Mouse (Mus musculus) adrenal gland (tissue): ENCODE data around the gene Cabp5.
"Not testable (repeated sequence)": the region's sequence is repeated elsewhere in the genome, so short reads cannot be mapped to it uniquely, and the experiment has no call there.

Source experiments
- intact Hi-C: fragments of 180-260 bp; cut with DNase I; formaldehyde crosslinking; loops from one replicate; pipeline ENCODE4 v1.15.1; 2025
- long read RNA-seq, 2 experiments: library from polyadenylated mRNA; unstranded; transcript quantifications; one replicate each; pipeline ENCODE4 v2.0.0; 2020; ENCODE audit warnings: borderline replicate concordance in 1 of 2; ENCODE audit not compliant: insufficient replicate concordance in 1 of 2

The Cabp5 gene
- long read RNA-seq, experiment 1 = 0 reads
- long read RNA-seq, experiment 2 = 0 reads

GRCm38 (mm10) chr7:13397832-13398231, at the start of gene Cabp5:
Cabp5 (plus strand) TSS chr7:13398132.
- intact Hi-C loops = no loop called here

- intact Hi-C loops = no loop called here
Observed at GRCm38 (mm10) chr7:13355943-13356342, 42.0 kb upstream of the Cabp5 start.

- intact Hi-C loops = no loop called here
Observed at GRCm38 (mm10) chr7:13380588-13380987, 17.3 kb upstream of the Cabp5 start.

GRCm38 (mm10) chr7:13450541-13450940, 52.6 kb downstream of the Cabp5 start, which contains the start of gene Bsph1:
Bsph1 (plus strand) TSS chr7:13450841.
- intact Hi-C loops = not testable (repeated sequence)
